Mouse (Mus musculus): ENCODE measurements at regions not wholly inside any gene's neighbourhood (a gene's known extent, or its start where the extent isn't known, plus 50 kb on each side); places are given as distances from the start of the nearest gene placed in this dataset.
A peak's percentile ranks its signal among the peaks of the same experiment; 100 is the strongest.

DNA sequence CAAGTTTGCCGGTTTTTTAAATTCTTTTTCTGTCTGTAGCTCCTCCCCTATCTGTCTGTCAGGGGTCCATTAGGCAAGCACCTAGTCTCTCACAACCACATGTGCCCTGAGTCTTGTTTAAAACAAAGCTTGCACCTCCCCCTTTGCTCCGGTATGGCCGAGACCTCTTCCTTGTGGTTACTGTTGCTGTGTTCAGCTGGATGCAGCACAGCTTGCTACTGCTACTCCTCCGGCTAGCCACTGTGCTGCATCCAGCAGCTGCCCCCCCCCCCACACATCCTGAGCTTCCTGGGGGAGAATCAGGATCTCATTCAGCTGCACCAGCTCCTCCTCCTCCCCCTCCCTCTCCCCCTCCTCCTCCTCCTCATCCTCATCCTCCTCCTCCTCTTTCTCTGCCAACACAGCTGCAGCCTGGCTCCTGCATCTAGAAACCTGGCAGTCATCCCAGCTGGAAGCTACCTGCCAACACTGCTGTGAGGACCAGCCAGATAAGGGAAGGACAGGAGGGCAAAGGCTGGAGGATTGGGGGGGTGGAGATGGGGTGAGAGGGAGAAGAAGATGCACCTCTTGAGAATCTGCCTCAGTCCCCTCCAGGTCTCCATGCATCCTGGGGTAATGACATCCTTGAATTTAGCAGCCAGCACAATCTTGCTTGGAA, 114.8 kb upstream of the Tmem260 start:
- Histone ChIP-seq H3K4me3 (replicated peaks) (no peak overlapping the region), H3K27me3 (replicated peaks) (no peaks in the 10 kb centered on the region), H3K36me3 (no peaks in the 10 kb centered on the region), H3K9me3 (no peaks in the 10 kb centered on the region), H3K4me2 (replicated peaks) (0 out of 2 replicates have a peak overlapping the region, but pooled peaks have one; percentile 3), H3K9ac (no peak overlapping the region), H3K4me1 (replicated peaks) (peaks cover 18% of the 10 kb centered on the region), H3K27ac (no peak overlapping the region)
- ATAC-seq, result peak; percentile 49
- 4% methylated on average over 4 of the region's 4 CpGs for WGBS

- ATAC-seq, result no peak
- WGBS, result 59% methylated on average over 2 of the region's 2 CpGs
- Histone ChIP-seq H3K27ac (no peak overlapping the region), H3K27me3 (replicated peaks) (no peaks in the 10 kb centered on the region), H3K9me3 (no peaks in the 10 kb centered on the region), H3K36me3 (no peaks in the 10 kb centered on the region), H3K4me1 (replicated peaks) (peaks cover 18% of the 10 kb centered on the region), H3K9ac (no peak overlapping the region), H3K4me3 (replicated peaks) (no peak overlapping the region), H3K4me2 (replicated peaks) (no peak overlapping the region)
Observed at GRCm38 (mm10) chr14:48331623-48332000, 114.3 kb upstream of the Tmem260 start.

- ATAC-seq, result no peak
- WGBS, result 29% methylated on average over 2 of the region's 2 CpGs
- Histone ChIP-seq H3K4me3 (replicated peaks) (no peak overlapping the region), H3K9ac (no peak overlapping the region), H3K4me1 (replicated peaks) (peaks cover 18% of the 10 kb centered on the region), H3K9me3 (no peaks in the 10 kb centered on the region), H3K36me3 (no peaks in the 10 kb centered on the region), H3K4me2 (replicated peaks) (no peak overlapping the region), H3K27me3 (replicated peaks) (no peaks in the 10 kb centered on the region), H3K27ac (no peak overlapping the region)
Observed at GRCm38 (mm10) chr14:48332193-48332592, 113.7 kb upstream of the Tmem260 start.

- no peak overlapping the region for H3K9ac ChIP-seq
- H3K4me3 ChIP-seq (replicated peaks), result no peak overlapping the region
- 45% methylated on average over 4 of the region's 4 CpGs for WGBS
- H3K9me3 ChIP-seq, result no peaks in the 10 kb centered on the region
- no peaks in the 10 kb centered on the region for H3K27me3 ChIP-seq (replicated peaks)
- ATAC-seq, result no peak
- no peak overlapping the region for H3K4me2 ChIP-seq (replicated peaks)
- H3K36me3 ChIP-seq, result no peaks in the 10 kb centered on the region
- H3K27ac ChIP-seq, result no peak overlapping the region
- peaks cover 18% of the 10 kb centered on the region for H3K4me1 ChIP-seq (replicated peaks)
Observed at GRCm38 (mm10) chr14:48332660-48333059, 113.3 kb upstream of the Tmem260 start.

- no peaks in the 10 kb centered on the region for H3K27me3 ChIP-seq (replicated peaks)
- no peak overlapping the region for H3K4me3 ChIP-seq (replicated peaks)
- WGBS, result 36% methylated on average over 8 of the region's 8 CpGs
- H3K9me3 ChIP-seq, result no peaks in the 10 kb centered on the region
- peaks cover 18% of the 10 kb centered on the region for H3K4me1 ChIP-seq (replicated peaks)
- no peak overlapping the region for H3K9ac ChIP-seq
- no peak overlapping the region for H3K4me2 ChIP-seq (replicated peaks)
- H3K27ac ChIP-seq, result no peak overlapping the region
- no peaks in the 10 kb centered on the region for H3K36me3 ChIP-seq
- peak; percentile 55; the same call in 1 of the 2 replicates for ATAC-seq
Observed at GRCm38 (mm10) chr14:48334106-48334809, 111.7 kb upstream of the Tmem260 start.

GRCm38 (mm10) chr14:48339434-48339833, 106.5 kb upstream of the Tmem260 start:
- WGBS, result 83% methylated on average over 4 of the region's 4 CpGs
- H3K27me3 ChIP-seq (replicated peaks), result no peaks in the 10 kb centered on the region
- H3K9ac ChIP-seq, result no peak overlapping the region
- no peak overlapping the region for H3K27ac ChIP-seq
- H3K4me3 ChIP-seq (replicated peaks), result no peak overlapping the region
- H3K36me3 ChIP-seq, result no peaks in the 10 kb centered on the region
- H3K4me2 ChIP-seq (replicated peaks), result no peak overlapping the region
- H3K4me1 ChIP-seq (replicated peaks), result no peaks in the 10 kb centered on the region
- H3K9me3 ChIP-seq, result no peaks in the 10 kb centered on the region
- ATAC-seq, result no peak

GRCm38 (mm10) chr14:48342944-48343343, 103.0 kb upstream of the Tmem260 start:
- no peak for ATAC-seq
- 45% methylated on average over 7 of the region's 7 CpGs for WGBS
- H3K4me1 ChIP-seq (replicated peaks), result no peaks in the 10 kb centered on the region
- H3K27me3 ChIP-seq (replicated peaks), result no peaks in the 10 kb centered on the region
- H3K9me3 ChIP-seq, result no peaks in the 10 kb centered on the region
- no peak overlapping the region for H3K27ac ChIP-seq
- H3K4me2 ChIP-seq (replicated peaks), result no peak overlapping the region
- no peak overlapping the region for H3K4me3 ChIP-seq (replicated peaks)
- no peaks in the 10 kb centered on the region for H3K36me3 ChIP-seq
- H3K9ac ChIP-seq, result no peak overlapping the region

DNA sequence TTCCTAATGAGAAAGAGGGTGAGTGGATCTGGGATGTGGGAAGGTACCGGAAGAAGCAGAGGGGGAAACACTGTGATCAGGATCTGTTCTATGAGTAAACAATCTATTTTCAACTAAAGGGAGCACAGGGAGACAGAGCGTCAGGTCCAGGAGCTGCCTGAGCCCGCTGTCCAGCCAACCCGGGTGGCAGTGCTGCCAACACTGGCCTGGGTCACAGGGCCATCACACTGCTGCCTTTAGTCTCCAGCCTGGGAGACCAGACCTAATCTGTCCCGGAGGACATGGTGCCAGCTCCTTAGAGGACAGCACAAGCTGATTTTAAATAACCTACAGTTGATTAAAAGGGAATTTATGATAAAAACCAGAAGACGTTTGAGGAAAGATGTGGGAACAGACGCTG, 100.0 kb upstream of the Tmem260 start:
- Histone ChIP-seq H3K4me1 (replicated peaks) (no peaks in the 10 kb centered on the region), H3K9ac (no peak overlapping the region), H3K4me3 (replicated peaks) (no peak overlapping the region), H3K27ac (no peak overlapping the region), H3K4me2 (replicated peaks) (no peak overlapping the region), H3K9me3 (no peaks in the 10 kb centered on the region), H3K36me3 (no peaks in the 10 kb centered on the region), H3K27me3 (replicated peaks) (no peaks in the 10 kb centered on the region)
- no peak for ATAC-seq
- 78% methylated on average over 7 of the region's 7 CpGs for WGBS

GRCm38 (mm10) chr14:48349392-48350044, 96.4 kb upstream of the Tmem260 start:
- Histone ChIP-seq H3K4me1 (replicated peaks) (no peaks in the 10 kb centered on the region), H3K4me2 (replicated peaks) (no peak overlapping the region), H3K9ac (no peak overlapping the region), H3K27me3 (replicated peaks) (no peaks in the 10 kb centered on the region), H3K9me3 (no peaks in the 10 kb centered on the region), H3K36me3 (no peaks in the 10 kb centered on the region), H3K27ac (no peak overlapping the region), H3K4me3 (replicated peaks) (no peak overlapping the region)
- no peak for ATAC-seq
- WGBS, result 88% methylated on average over 9 of the region's 9 CpGs

- Histone ChIP-seq H3K4me1 (replicated peaks) (no peaks in the 10 kb centered on the region), H3K27me3 (replicated peaks) (no peaks in the 10 kb centered on the region), H3K4me3 (replicated peaks) (no peak overlapping the region), H3K36me3 (no peaks in the 10 kb centered on the region), H3K9ac (no peak overlapping the region), H3K9me3 (no peaks in the 10 kb centered on the region), H3K4me2 (replicated peaks) (no peak overlapping the region), H3K27ac (no peak overlapping the region)
- 67% methylated on average over 6 of the region's 6 CpGs for WGBS
- no peak for ATAC-seq
Observed at GRCm38 (mm10) chr14:48351652-48352051, 94.3 kb upstream of the Tmem260 start.

GRCm38 (mm10) chr14:48352825-48353224, 93.1 kb upstream of the Tmem260 start:
- H3K4me3 ChIP-seq (replicated peaks), result no peak overlapping the region
- H3K9me3 ChIP-seq, result no peaks in the 10 kb centered on the region
- ATAC-seq, result no peak
- no peaks in the 10 kb centered on the region for H3K4me1 ChIP-seq (replicated peaks)
- no peak overlapping the region for H3K4me2 ChIP-seq (replicated peaks)
- H3K27me3 ChIP-seq (replicated peaks), result no peaks in the 10 kb centered on the region
- no peak overlapping the region for H3K27ac ChIP-seq
- H3K36me3 ChIP-seq, result no peaks in the 10 kb centered on the region
- H3K9ac ChIP-seq, result no peak overlapping the region

DNA sequence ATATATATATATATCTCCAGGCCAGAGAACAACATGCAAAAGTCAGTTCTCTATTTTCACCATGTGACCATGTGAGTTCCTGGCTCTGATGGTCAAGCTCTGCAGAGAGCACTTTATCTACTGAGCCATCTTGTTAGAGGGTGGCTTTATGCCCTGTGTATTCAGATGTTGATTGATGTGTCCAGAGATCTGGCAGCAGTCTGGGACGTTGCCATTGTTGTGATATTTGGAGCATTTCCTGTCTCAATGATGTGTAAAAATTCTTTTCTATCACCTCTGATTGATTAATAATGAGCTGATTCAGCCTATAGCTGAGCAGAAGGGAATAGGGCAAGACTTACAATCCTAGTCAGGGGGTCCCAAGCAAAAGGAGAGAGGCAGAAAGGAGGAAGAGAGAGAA, 91.7 kb upstream of the Tmem260 start:
- no peaks in the 10 kb centered on the region; the same call in 1 of the 2 replicates for H3K27me3 ChIP-seq (replicated peaks)
- no peaks in the 10 kb centered on the region for H3K9me3 ChIP-seq
- H3K4me3 ChIP-seq (replicated peaks), result no peak overlapping the region
- no peak overlapping the region for H3K9ac ChIP-seq
- no peak overlapping the region for H3K27ac ChIP-seq
- no peaks in the 10 kb centered on the region for H3K4me1 ChIP-seq (replicated peaks)
- no peak overlapping the region for H3K4me2 ChIP-seq (replicated peaks)
- 21% methylated on average over 1 of the region's 1 CpGs for WGBS
- H3K36me3 ChIP-seq, result no peaks in the 10 kb centered on the region
- ATAC-seq, result no peak
